Mouse (Mus musculus) liver, embryonic 11.5 days (tissue): ENCODE results near the gene Ift122. TPM values are rescaled to one million over a fixed set of nuclear protein-coding genes. Genes with fewer than 3 reads are reported as not detected.

Source experiments
- ATAC-seq: fragments of 200-750 bp; cut with Nextera tagmentation; replicated peaks from 2 replicates; pipeline ENCODE4 v1.8.0; 2017; ENCODE audit warnings: moderate number of reproducible peaks, mild to moderate bottlenecking, moderate TSS enrichment, moderate library complexity; ENCODE audit not compliant: low FRiP score
- DNase-seq: peaks from one replicate; pipeline ENCODE4 v3.0.0-alpha.2; 2017; ENCODE audit warnings: low spot score
- H3K27ac ChIP-seq: fragments of 300-500 bp; sonication (generic); 2 replicates; pipeline ENCODE4 v1.5.1; 2014; ENCODE audit warnings: mild to moderate bottlenecking, low read depth, low read length, control low read depth
- H3K27me3 ChIP-seq: fragments of 300-500 bp; sonication (generic); replicated peaks from 2 replicates; pipeline ENCODE4 v1.6.1; 2014; ENCODE audit warnings: low read length, mixed read lengths; ENCODE audit not compliant: control insufficient read depth, insufficient read depth
- H3K36me3 ChIP-seq: fragments of 300-500 bp; sonication (generic); 2 replicates; pipeline ENCODE4 v1.6.1; 2014; ENCODE audit warnings: mild to moderate bottlenecking, low read length, moderate library complexity, mixed read lengths; ENCODE audit not compliant: control insufficient read depth, insufficient read depth
- H3K4me1 ChIP-seq: fragments of 300-500 bp; sonication (generic); replicated peaks from 2 replicates; pipeline ENCODE4 v1.6.1; 2014; ENCODE audit warnings: low read length, mixed read lengths; ENCODE audit not compliant: control insufficient read depth, insufficient read depth
- H3K4me2 ChIP-seq: fragments of 300-500 bp; sonication (generic); 2 replicates; pipeline ENCODE4 v1.6.1; 2014; ENCODE audit warnings: mild to moderate bottlenecking, control low read depth, moderate library complexity
- H3K4me3 ChIP-seq: fragments of 300-500 bp; sonication (generic); 2 replicates; pipeline ENCODE4 v1.5.1; 2014; ENCODE audit warnings: low read depth, low read length, control low read depth
- H3K9ac ChIP-seq: fragments of 300-500 bp; sonication (generic); 2 replicates; pipeline ENCODE4 v1.6.1; 2014; ENCODE audit warnings: low read depth, low read length, control low read depth
- H3K9me3 ChIP-seq: fragments of 300-500 bp; sonication (generic); 2 replicates; pipeline ENCODE4 v1.6.1; 2016; ENCODE audit warnings: low read length, inconsistent platforms, mixed read lengths; ENCODE audit not compliant: control insufficient read depth
- WGBS: fragments of 180-500 bp; shearing (Covaris S2); extraction: QIAGEN DNeasy Blood & Tissue Kit; methylation state at CpG from one replicate; pipeline ENCODE4 v1.1.7; 2014; 5-methylcytosine and 5-hydroxymethylcytosine counted together
- polyA plus RNA-seq: library from polyadenylated mRNA; unstranded; fragments of >200 nt; fragmentation: Nextera tagmentation; extraction: Ambion mirVana; gene quantifications from 2 replicates; pipeline ENCODE4 v1.2.1, GENCODE M21; 2014

The Ift122 gene
- polyA plus RNA-seq, 1 experiment from 2014 or later: 9.1 TPM

GRCm38 (mm10) chr6:115969103-115969502 lies 115.8 kb downstream of the Ift122 start:
- Histone ChIP-seq H3K4me2 (no peak overlapping the region), H3K27ac (no peak overlapping the region), H3K36me3 (peaks cover 6% of the 10 kb centered on the region), H3K4me1 (peaks cover 16% of the 10 kb centered on the region), H3K9me3 (no peaks in the 10 kb centered on the region), H3K27me3 (no peaks in the 10 kb centered on the region), H3K4me3 (no peak overlapping the region), H3K9ac (no peak overlapping the region)
- 71% methylated on average over 9 of the region's 9 CpGs for WGBS
- DNase-seq (no peak), ATAC-seq (no peak)

GRCm38 (mm10) chr6:115969952-115970351 lies 116.7 kb downstream of the Ift122 start:
- Histone ChIP-seq H3K9me3 (no peaks in the 10 kb centered on the region), H3K9ac (no peak overlapping the region), H3K36me3 (peaks cover 6% of the 10 kb centered on the region), H3K27ac (no peak overlapping the region), H3K4me3 (no peak overlapping the region), H3K4me2 (no peak overlapping the region), H3K4me1 (peaks cover 16% of the 10 kb centered on the region), H3K27me3 (no peaks in the 10 kb centered on the region)
- no peak for ATAC-seq
- 64% methylated on average over 4 of the region's 6 CpGs for WGBS
- no peak for DNase-seq

- Histone ChIP-seq H3K4me2 (no peak overlapping the region), H3K27me3 (no peaks in the 10 kb centered on the region), H3K4me1 (peaks cover 17% of the 10 kb centered on the region), H3K9me3 (no peaks in the 10 kb centered on the region), H3K36me3 (peaks cover 4% of the 10 kb centered on the region; the same call in 1 of the 2 replicates), H3K9ac (no peak overlapping the region), H3K27ac (no peak overlapping the region), H3K4me3 (no peak overlapping the region)
- ATAC-seq: no peak
- no peak for DNase-seq
- 69% methylated on average over 13 of the region's 13 CpGs for WGBS
These were observed 118.2 kb downstream of the Ift122 start for GRCm38 (mm10) chr6:115971273-115972060.

GRCm38 (mm10) chr6:115972083-115972764 lies 119.0 kb downstream of the Ift122 start:
- Histone ChIP-seq H3K9ac (no peak overlapping the region), H3K27me3 (no peaks in the 10 kb centered on the region), H3K4me3 (no peak overlapping the region), H3K9me3 (no peaks in the 10 kb centered on the region), H3K4me2 (no peak overlapping the region), H3K27ac (no peak overlapping the region), H3K4me1 (peaks cover 19% of the 10 kb centered on the region), H3K36me3 (0 out of 2 replicates have a peak, but pooled peaks cover 2% of the 10 kb centered on the region)
- ATAC-seq (no peak), DNase-seq (no peak)
- WGBS: 81% methylated on average over 7 of the region's 7 CpGs

- DNase-seq (no peak), ATAC-seq (no peak)
- Histone ChIP-seq H3K27me3 (no peaks in the 10 kb centered on the region), H3K4me1 (peaks cover 19% of the 10 kb centered on the region), H3K36me3 (0 out of 2 replicates have a peak, but pooled peaks cover 2% of the 10 kb centered on the region), H3K27ac (no peak overlapping the region), H3K9me3 (no peaks in the 10 kb centered on the region), H3K9ac (no peak overlapping the region), H3K4me2 (no peak overlapping the region), H3K4me3 (no peak overlapping the region)
- 76% methylated on average over 15 of the region's 15 CpGs for WGBS
These were observed 120.0 kb downstream of the Ift122 start for GRCm38 (mm10) chr6:115973139-115973875.

GRCm38 (mm10) chr6:115973881-115974662 lies 120.8 kb downstream of the Ift122 start:
- Histone ChIP-seq H3K9me3 (no peaks in the 10 kb centered on the region), H3K27ac (no peak overlapping the region), H3K4me2 (no peak overlapping the region), H3K36me3 (0 out of 2 replicates have a peak, but pooled peaks cover under 1% of the 10 kb centered on the region), H3K9ac (no peak overlapping the region), H3K27me3 (no peaks in the 10 kb centered on the region), H3K4me1 (peaks cover 19% of the 10 kb centered on the region), H3K4me3 (no peak overlapping the region)
- no peak for DNase-seq
- no peak for ATAC-seq
- WGBS: 75% methylated on average over 16 of the region's 16 CpGs

GRCm38 (mm10) chr6:115975606-115976005 lies 122.3 kb downstream of the Ift122 start:
- Histone ChIP-seq H3K9me3 (no peaks in the 10 kb centered on the region), H3K9ac (no peak overlapping the region), H3K4me3 (no peak overlapping the region), H3K27me3 (no peaks in the 10 kb centered on the region), H3K4me2 (no peak overlapping the region), H3K36me3 (no peaks in the 10 kb centered on the region), H3K4me1 (peaks cover 19% of the 10 kb centered on the region), H3K27ac (no peak overlapping the region)
- DNase-seq (no peak), ATAC-seq (no peak)
- 87% methylated on average over 8 of the region's 8 CpGs for WGBS
